Mouse (Mus musculus) urinary bladder, postnatal 10 days (tissue): ENCODE results near the gene D130043K22Rik.

Experiments
- DNase-seq: peaks from one replicate; pipeline ENCODE4 v3.0.0; 2022; ENCODE audit warnings: low spot score

Gene D130043K22Rik

GRCm38 (mm10) chr13:24901916-24902315, 57.0 kb downstream of the D130043K22Rik start:
- DNase-seq = no peak

- no peak for DNase-seq
Measured at GRCm38 (mm10) chr13:24903412-24903811, 58.5 kb downstream of the D130043K22Rik start.

- no peak for DNase-seq
Measured at GRCm38 (mm10) chr13:24905422-24905821, 60.5 kb downstream of the D130043K22Rik start.

GRCm38 (mm10) chr13:24906831-24907570, 62.1 kb downstream of the D130043K22Rik start:
- no peak for DNase-seq

- no peak for DNase-seq
Measured at GRCm38 (mm10) chr13:24909112-24909511, 64.2 kb downstream of the D130043K22Rik start.

- no peak for DNase-seq
Measured at GRCm38 (mm10) chr13:24913576-24913975, 68.6 kb downstream of the D130043K22Rik start.

GRCm38 (mm10) chr13:24914915-24915314, 70.0 kb downstream of the D130043K22Rik start:
- no peak for DNase-seq

- DNase-seq = no peak
Measured at GRCm38 (mm10) chr13:24915831-24916230, 70.9 kb downstream of the D130043K22Rik start.

GRCm38 (mm10) chr13:24920333-24920977, 75.5 kb downstream of the D130043K22Rik start:
- no peak for DNase-seq

- no peak for DNase-seq
Measured at GRCm38 (mm10) chr13:24921281-24921680, 76.3 kb downstream of the D130043K22Rik start.

GRCm38 (mm10) chr13:24923991-24924390, 79.1 kb downstream of the D130043K22Rik start:
- no peak for DNase-seq

GRCm38 (mm10) chr13:24930591-24930990, 85.7 kb downstream of the D130043K22Rik start:
- no peak for DNase-seq

GRCm38 (mm10) chr13:24933199-24933598, 88.3 kb downstream of the D130043K22Rik start:
- no peak for DNase-seq

- DNase-seq = no peak
Measured at GRCm38 (mm10) chr13:24936772-24937107, 91.8 kb downstream of the D130043K22Rik start.

- peak; percentile 41 for DNase-seq
Measured at GRCm38 (mm10) chr13:24937108-24937838, 92.3 kb downstream of the D130043K22Rik start, which contains the start of gene Aldh5a1. Aldh5a1 (minus strand) TSS chr13:24937661.

GRCm38 (mm10) chr13:24937839-24938166, 92.9 kb downstream of the D130043K22Rik start:
- DNase-seq = no peak

- DNase-seq = peak; percentile 36
Measured at GRCm38 (mm10) chr13:24938683-24939082, 93.7 kb downstream of the D130043K22Rik start.

GRCm38 (mm10) chr13:24939472-24939871, 94.5 kb downstream of the D130043K22Rik start:
- no peak for DNase-seq

GRCm38 (mm10) chr13:24942512-24943282, 97.8 kb downstream of the D130043K22Rik start, which contains the start of gene Gpld1:
Gpld1 (plus strand) TSS chr13:24943152.
- DNase-seq = no peak

- DNase-seq = no peak
Measured at GRCm38 (mm10) chr13:24943303-24943702, 98.4 kb downstream of the D130043K22Rik start.

- no peak for DNase-seq
Measured at GRCm38 (mm10) chr13:24945567-24945966, 100.6 kb downstream of the D130043K22Rik start.

- no peak for DNase-seq
Measured at GRCm38 (mm10) chr13:24947158-24947557, 102.2 kb downstream of the D130043K22Rik start.
